Mouse (Mus musculus): ENCODE results near the gene Iqcf1.

DNA sequence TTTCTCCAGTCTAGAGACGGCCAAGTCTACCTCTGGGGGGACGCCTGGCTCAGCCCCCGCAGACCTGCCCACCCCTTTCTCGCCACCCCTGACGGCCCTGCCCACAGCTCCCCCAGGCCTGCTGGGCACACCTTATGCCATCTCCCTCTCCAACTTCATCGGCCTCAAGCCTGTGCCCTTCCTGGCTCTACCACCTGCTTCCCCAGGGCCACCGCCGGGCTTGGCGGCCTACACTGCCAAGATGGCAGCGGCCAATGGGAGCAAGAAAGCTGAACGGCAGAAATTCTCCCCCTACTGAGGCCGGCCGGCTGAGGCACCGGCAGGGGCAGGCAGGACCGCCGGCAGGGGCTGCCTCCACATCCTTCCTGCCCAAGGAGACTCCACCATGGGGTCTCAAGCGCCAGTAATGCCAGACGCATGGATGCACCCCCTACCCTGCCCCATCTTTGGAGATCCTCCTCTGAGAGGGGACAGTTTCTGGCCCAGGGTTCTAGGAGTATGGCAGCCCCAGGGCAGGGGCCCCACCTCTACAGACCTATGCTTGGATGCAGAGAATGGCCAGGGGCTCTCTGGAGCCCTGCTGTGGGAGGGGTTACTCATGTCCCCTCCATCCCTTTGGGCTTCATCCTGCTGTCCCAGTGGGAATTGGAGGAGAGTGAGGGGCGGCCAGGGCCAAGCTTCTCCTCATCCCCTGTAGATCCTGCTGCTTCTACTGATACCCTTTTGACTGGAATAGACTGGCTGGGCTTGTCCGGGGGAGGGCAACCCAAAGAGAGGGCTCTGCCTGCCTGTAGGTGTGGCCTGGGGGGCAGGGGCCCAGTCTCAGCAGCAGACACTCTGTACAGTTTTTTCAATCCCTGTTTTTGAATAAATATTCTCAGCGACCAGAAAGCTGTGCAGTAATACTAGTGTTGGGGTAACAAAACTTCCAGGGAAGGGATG is 36.4 kb upstream of the Iqcf1 start:
- TF ChIP-seq CTCF (IDR thresholded peaks at IDR 0.05; ENCODE audit: control insufficient read depth, insufficient read depth, insufficient read length) (no peak), CEBPB (IDR thresholded peaks at IDR 0.05; ENCODE audit: low read depth) (no peak), USF1 (IDR thresholded peaks at IDR 0.05; ENCODE audit: low read depth) (no peak), FOSL1 (IDR thresholded peaks at IDR 0.05; ENCODE audit: insufficient read depth, low read length, poor library complexity, severe bottlenecking) (no peak), MYOG (IDR thresholded peaks at IDR 0.05; ENCODE audit: control insufficient read depth, extremely low read depth, insufficient read length) (no peak)

Data from C2C12 (cell line).